Comparison of ENCODE assay signal across 11 mouse cellular contexts in genomic region chr14:121961496-121962127, GRCm38 (mm10). TPM values are rescaled to one million over a fixed set of nuclear protein-coding genes. Genes with fewer than 3 reads are reported as not detected.
A peak's percentile ranks its signal among the peaks of the same experiment; 100 is the strongest.
DNase-seq lines count a peak whose midpoint lies in the region; ATAC-seq and TF ChIP-seq lines count a peak whose summit lies in the region.
"Had no signal": no experiment of that assay in that cellular context is flagged by ENCODE, and none has a peak within 500 bp of the region (broad histone marks: within the 10 kb centered on the region; RNA-seq: fewer than 3 reads in every experiment).

No protein-coding gene starts in this region.

- H3K4me2 ChIP-seq in kidney, postnatal 0 days (ENCODE audit: low read length), result no peak overlapping the region
- peak overlapping the region; percentile 45 for H3K4me2 ChIP-seq in heart, embryonic 16.5 days (ENCODE audit: low read depth, low read length)
- H3K4me2 ChIP-seq: forebrain, embryonic 12.5 days had no signal

- TF ChIP-seq CTCF in kidney, postnatal 0 days (IDR thresholded peaks at IDR 0.05; ENCODE audit: low read depth), result no peak
- no peak for TF ChIP-seq CTCF in bone marrow, adult 2 months (IDR thresholded peaks at IDR 0.05; ENCODE audit: control insufficient read depth, insufficient read depth, low read length)

- no peaks in the 10 kb centered on the region for H3K27me3 ChIP-seq in kidney, postnatal 0 days (ENCODE audit: insufficient read depth, low read length)
- H3K27me3 ChIP-seq in heart, embryonic 16.5 days (ENCODE audit: control insufficient read depth, insufficient read depth, low read length), result no peaks in the 10 kb centered on the region
- no peaks in the 10 kb centered on the region for H3K27me3 ChIP-seq in megakaryocyte, embryonic 14.5 days (replicated peaks)
- H3K27me3 ChIP-seq: forebrain, embryonic 12.5 days had no signal

- H3K36me3 ChIP-seq in kidney, postnatal 0 days (ENCODE audit: insufficient read depth, low read length), result no peaks in the 10 kb centered on the region
- no peaks in the 10 kb centered on the region; the same call in 1 of the 2 replicates for H3K36me3 ChIP-seq in heart, embryonic 16.5 days (ENCODE audit: control insufficient read depth, insufficient read depth)
- peaks cover 3% of the 10 kb centered on the region for H3K36me3 ChIP-seq in megakaryocyte, embryonic 14.5 days (replicated peaks; ENCODE audit: low read length)
- H3K36me3 ChIP-seq: forebrain, embryonic 12.5 days had no signal

- no peak overlapping the region for H3K9ac ChIP-seq in kidney, postnatal 0 days (ENCODE audit: low read depth, low read length)
- H3K9ac ChIP-seq in heart, embryonic 16.5 days (ENCODE audit: low read length), result no peak overlapping the region
- H3K9ac ChIP-seq: forebrain, embryonic 12.5 days had no signal

- peaks cover 25% of the 10 kb centered on the region for H3K4me1 ChIP-seq in kidney, postnatal 0 days (replicated peaks; ENCODE audit: insufficient read depth, low read length)
- H3K4me1 ChIP-seq in bone marrow, adult 2 months (ENCODE audit: control insufficient read depth, insufficient read depth, low read length), result peaks cover 7% of the 10 kb centered on the region
- peaks cover 38% of the 10 kb centered on the region for H3K4me1 ChIP-seq in heart, embryonic 16.5 days (ENCODE audit: control insufficient read depth, insufficient read depth, low read length)
- H3K4me1 ChIP-seq in megakaryocyte, embryonic 14.5 days, result peaks cover 88% of the 10 kb centered on the region
- H3K4me1 ChIP-seq: forebrain, embryonic 12.5 days had no signal

- no peak overlapping the region for H3K4me3 ChIP-seq in kidney, postnatal 0 days (replicated peaks; ENCODE audit: low read depth, low read length)
- no peak overlapping the region for H3K4me3 ChIP-seq in bone marrow, adult 2 months (replicated peaks; ENCODE audit: control insufficient read depth, low read depth, low read length)
- H3K4me3 ChIP-seq in heart, embryonic 16.5 days (ENCODE audit: low read length), result no peak overlapping the region
- H3K4me3 ChIP-seq in megakaryocyte, embryonic 14.5 days (replicated peaks), result peak overlapping the region; percentile 83
- H3K4me3 ChIP-seq: forebrain, embryonic 12.5 days had no signal

- TF ChIP-seq POLR2A in bone marrow, adult 2 months (IDR thresholded peaks at IDR 0.05; ENCODE audit: borderline replicate concordance, control insufficient read depth, low read depth, low read length), result no peak

- DNase-seq in kidney, postnatal 0 days (ENCODE audit: low spot score), result no peak
- no peak for DNase-seq in kidney, postnatal 25 days
- no peak for DNase-seq in ovary, postnatal 36 days (ENCODE audit: low spot score)
- no peak for DNase-seq in frontal cortex, postnatal 10 days (ENCODE audit: low spot score in 2 of 2)
- DNase-seq: cerebellum, postnatal 36 days; kidney, adult 11 months; thymus, postnatal 4 days had no signal

- 58% methylated on average over 12 of the region's 12 CpGs for WGBS in kidney, postnatal 0 days
- WGBS in bone marrow, adult 2 months, result 65% methylated on average over 12 of the region's 12 CpGs
- WGBS in heart, embryonic 16.5 days, result 38% methylated on average over 12 of the region's 12 CpGs

- H3K9me3 ChIP-seq in kidney, postnatal 0 days (replicated peaks; ENCODE audit: low read length), result no peaks in the 10 kb centered on the region
- H3K9me3 ChIP-seq in heart, embryonic 16.5 days (replicated peaks; ENCODE audit: control insufficient read depth, low read length), result no peaks in the 10 kb centered on the region; the same call in 1 of the 2 replicates
- no peaks in the 10 kb centered on the region for H3K9me3 ChIP-seq in megakaryocyte, embryonic 14.5 days
- H3K9me3 ChIP-seq: forebrain, embryonic 12.5 days had no signal

- peak; percentile 38; the same call in 1 of the 2 replicates for ATAC-seq in kidney, postnatal 0 days (replicated peaks; ENCODE audit: low FRiP score, low read depth)
- no peak for ATAC-seq in heart, embryonic 16.5 days (replicated peaks; ENCODE audit: extremely low read depth, insufficient read depth, low FRiP score)

- H3K27ac ChIP-seq in kidney, postnatal 0 days, result no peak overlapping the region
- H3K27ac ChIP-seq in bone marrow, adult 2 months (ENCODE audit: control insufficient read depth, insufficient read depth, low read depth, low read length, poor library complexity), result peak overlapping the region; percentile 57
- H3K27ac ChIP-seq in heart, embryonic 16.5 days (ENCODE audit: low read length), result peak overlapping the region; percentile 58
- H3K27ac ChIP-seq: forebrain, embryonic 12.5 days had no signal

RNA-seq across cellular contexts. Expression of gene Gpr183, which starts 3.4 kb away (rescaled TPM):
- polyA plus RNA-seq in kidney, postnatal 0 days (2015; fragmentation: Nextera tagmentation; extraction: Ambion mirVana), result 1.5 and 1.9 TPM in 2 replicates
- polyA plus RNA-seq in bone marrow, adult 2 months (2011; ENCODE audit: insufficient read depth, insufficient read length, low replicate concordance, missing spikeins), result 0.83 and 1.5 TPM in 2 replicates
- 2.4 and 3.6 TPM in 2 replicates for polyA plus RNA-seq in heart, embryonic 16.5 days (2015; fragmentation: Nextera tagmentation; extraction: Ambion mirVana)
- 0.89 TPM in 1 of 2 replicates, not detected in the other for polyA plus RNA-seq in megakaryocyte, embryonic 14.5 days (2012; ENCODE audit: insufficient read depth, low replicate concordance)

RNA-seq across cellular contexts. Expression of gene Gpr18, which starts 46.0 kb away (rescaled TPM):
- polyA plus RNA-seq in kidney, postnatal 0 days (2015; fragmentation: Nextera tagmentation; extraction: Ambion mirVana), result 0.08 and 0.11 TPM in 2 replicates
- polyA plus RNA-seq in bone marrow, adult 2 months (2011; ENCODE audit: insufficient read depth, insufficient read length, low replicate concordance, missing spikeins), result 2.8 and 3.4 TPM in 2 replicates
- 0.22 and 1.00 TPM in 2 replicates for polyA plus RNA-seq in heart, embryonic 16.5 days (2015; fragmentation: Nextera tagmentation; extraction: Ambion mirVana)
- 0.06 TPM in 1 of 2 replicates, not detected in the other for polyA plus RNA-seq in megakaryocyte, embryonic 14.5 days (2012; ENCODE audit: insufficient read depth, low replicate concordance)
